Mouse (Mus musculus): ENCODE measurements around the gene Krit1.
"Not testable (repeated sequence)": the region's sequence is repeated elsewhere in the genome, so short reads cannot be mapped to it uniquely, and the experiment has no call there.

Gene Krit1

DNA sequence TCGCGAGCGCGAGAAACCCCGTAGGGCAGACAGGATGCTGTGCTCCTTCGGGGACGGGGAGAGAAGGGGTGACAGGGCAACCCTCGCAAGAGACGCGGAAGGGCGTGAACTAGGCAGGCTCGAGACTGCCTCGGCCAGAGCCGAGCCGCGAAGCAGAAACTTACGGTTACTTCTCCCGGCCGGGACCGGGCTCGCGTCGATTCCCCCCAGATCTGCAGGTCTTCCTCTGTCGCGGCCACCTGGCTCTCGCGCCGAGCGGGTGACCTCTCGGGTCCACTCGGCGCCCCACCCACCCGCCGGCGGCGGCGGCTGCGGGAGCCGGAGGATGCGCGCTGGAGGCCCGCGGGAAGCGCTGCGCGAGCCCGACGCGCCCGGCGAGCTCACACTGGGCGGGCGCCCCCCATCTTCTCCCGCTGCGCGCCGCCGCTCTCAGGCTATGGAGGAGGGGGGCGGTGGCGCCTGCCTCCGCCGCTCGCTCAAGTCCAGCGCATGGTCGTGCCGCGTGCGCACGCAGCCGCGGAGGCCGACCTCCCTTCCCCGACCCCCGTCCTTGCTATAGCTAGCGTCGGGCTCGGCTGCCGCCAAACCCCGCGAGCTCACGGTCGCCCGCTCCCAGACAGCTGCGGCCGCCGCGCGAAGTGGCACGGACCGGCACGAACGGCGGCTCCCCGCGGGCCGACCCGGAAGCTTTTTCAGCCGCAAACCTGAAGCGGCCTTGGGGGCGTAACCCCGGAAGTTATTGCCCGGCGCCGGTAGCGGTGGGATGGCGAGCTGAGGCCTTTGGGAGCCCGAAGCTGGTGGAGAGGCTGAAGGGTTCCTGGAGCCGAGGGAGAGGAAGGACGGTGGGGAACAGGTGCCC, at the start of gene Krit1, which contains the start of gene Ankib1:
TSS of gene Krit1 (plus strand) at position 752 of the 859 bp plus-strand sequence.
TSS of gene Ankib1 (minus strand) at position 493 of the 859 bp plus-strand sequence.
- DNase-seq (ENCODE audit: low spot score in 2 of 2): peak; percentile 83 to 90

DNA sequence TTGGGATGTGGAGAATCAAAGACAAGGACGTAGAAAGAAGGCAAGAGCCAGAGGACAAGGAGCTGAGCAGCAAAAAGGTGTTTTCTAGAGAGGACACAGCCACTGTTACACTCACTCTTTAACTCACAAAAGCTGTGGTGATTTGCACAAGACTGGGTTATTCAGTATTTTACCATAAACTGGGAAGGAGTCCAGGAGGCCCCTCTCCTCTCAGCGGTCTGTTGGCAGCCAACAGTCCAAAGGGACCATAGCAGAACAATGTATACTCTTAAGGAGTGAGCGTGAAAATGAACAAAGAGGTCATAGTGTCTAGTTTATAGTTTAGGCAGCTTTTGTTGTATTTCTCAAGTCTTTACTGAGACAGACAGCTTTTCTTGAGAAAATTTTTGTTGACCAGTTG, 31.5 kb upstream of the Krit1 start:
- no peak for DNase-seq (ENCODE audit: low spot score in 2 of 2)

DNA sequence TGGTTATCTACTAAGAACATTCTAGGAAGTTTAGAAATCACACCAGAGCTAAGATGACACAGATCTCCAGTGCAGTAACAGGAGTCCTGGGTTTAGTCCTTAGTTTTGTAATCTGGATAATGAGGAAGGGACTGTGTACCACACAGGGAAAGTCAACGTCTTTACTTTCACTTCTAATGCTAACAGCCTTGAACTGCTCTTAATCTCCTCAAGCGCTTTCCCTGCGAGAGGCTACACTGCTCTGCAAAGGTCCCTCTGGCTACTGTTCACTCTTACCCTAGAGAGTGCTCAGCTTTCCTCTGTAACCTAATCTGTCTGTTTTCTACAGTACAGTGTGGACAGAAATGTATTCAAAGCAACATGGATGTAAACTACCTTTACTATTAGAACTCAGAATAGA, 31.0 kb upstream of the Krit1 start:
- no peak for DNase-seq (ENCODE audit: low spot score in 2 of 2)

DNA sequence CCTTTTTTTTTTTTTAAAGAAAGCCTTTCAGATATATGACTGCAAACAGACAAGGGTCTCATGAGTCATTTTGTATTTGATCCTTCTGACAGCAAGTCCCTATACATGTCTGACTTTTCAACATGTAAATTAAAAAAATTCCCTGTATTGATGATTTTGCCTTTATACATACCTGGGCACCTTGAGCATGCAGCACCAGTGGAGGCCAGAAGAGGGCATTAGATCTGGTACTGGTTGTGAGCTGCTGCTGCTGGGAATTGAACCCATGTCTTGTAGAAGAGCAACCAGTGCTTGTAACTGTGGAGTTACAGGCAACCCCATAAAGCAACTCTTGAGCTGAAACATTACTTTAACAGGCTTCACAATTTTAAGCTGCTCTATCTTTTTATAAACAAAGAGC, 20.3 kb upstream of the Krit1 start:
- no peak for DNase-seq (ENCODE audit: low spot score in 2 of 2)

DNA sequence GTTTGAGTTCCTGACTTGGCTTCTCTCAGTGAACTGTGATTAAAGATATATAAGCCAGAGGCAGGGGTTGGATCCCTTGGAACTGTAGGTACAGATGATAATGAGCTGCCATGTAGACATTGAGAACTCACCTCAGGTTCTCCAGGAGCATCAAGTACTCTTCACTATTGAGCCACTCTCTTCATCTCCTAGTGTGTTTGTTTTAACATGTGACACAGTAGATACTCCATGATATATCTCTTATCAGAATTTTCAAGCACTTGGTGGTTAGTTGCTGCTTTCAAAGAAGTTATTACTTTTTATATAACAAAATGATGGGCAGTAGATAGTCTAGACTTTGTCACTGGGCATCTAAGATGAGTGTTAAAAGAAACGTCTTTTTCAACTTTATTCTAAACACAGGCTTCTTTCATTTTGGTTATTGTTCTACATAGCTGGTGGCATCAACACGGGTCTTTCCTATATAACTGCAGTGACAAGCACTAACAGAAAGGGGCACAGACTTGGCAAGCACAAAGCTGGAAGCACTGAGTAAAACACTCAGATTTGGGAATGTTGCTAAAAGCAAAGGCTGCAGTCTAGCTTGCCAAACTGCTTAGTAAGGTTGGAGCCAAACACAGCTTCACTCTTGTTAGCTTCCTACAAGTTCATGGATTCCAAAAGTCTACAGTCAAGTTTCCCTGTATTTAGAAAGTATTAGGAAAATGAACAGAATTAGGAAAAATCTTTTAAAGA, 18.9 kb upstream of the Krit1 start:
- no peak for DNase-seq (ENCODE audit: low spot score in 2 of 2)

DNA sequence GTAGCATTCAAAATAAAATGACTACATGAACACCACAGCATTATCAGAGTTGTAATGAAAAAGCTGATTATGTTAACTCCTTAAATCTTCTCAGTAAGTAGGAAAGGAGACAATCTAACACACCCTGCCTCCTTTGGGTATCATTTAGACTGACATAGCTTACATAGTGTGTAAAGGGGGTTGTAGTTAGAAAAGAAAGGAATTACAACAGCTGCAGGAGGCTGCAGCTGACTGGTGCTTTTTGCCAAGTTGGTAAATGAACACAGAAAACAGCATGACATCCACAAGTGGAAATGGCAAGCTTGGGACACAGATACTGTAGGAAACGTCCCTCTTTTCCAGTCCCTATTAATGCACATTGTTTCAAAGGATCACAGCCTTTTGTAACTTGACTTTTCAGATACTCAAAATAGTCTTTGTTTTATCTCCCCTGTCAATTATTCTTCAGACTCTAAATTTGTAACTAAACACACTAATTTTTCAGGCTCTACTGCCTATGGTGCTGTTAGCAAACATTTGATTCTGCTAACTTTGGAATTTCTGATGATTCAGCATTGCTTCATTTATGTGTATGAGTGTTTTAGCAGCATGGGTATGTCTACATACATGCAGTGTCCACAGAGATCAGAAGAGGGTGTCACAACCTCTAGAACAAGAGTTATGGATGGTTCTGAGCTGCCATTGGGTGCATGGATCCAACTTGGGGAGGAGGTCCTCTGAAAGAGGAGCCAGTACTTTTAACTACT, 18.1 kb upstream of the Krit1 start:
- no peak for DNase-seq (ENCODE audit: low spot score in 2 of 2)

DNA sequence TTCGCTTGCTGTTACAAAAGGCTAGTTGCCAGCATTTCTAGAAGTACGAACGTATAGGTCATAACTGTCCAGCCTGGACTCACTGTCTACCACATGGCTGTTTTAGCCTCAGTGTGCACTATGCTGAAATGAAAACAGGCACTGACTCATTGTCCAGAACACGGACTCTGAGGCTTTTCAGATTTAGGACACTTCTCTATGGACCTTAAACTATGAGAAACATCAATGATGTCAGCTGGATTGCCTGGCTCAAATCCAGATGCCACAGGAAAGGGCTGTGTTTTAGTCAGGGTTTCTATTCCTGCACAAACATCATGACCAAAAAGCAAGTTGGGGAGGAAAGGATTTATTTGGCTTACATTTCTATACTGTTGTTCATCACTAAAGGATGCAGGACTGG, 15.4 kb upstream of the Krit1 start:
- no peak for DNase-seq (ENCODE audit: low spot score in 2 of 2)

DNA sequence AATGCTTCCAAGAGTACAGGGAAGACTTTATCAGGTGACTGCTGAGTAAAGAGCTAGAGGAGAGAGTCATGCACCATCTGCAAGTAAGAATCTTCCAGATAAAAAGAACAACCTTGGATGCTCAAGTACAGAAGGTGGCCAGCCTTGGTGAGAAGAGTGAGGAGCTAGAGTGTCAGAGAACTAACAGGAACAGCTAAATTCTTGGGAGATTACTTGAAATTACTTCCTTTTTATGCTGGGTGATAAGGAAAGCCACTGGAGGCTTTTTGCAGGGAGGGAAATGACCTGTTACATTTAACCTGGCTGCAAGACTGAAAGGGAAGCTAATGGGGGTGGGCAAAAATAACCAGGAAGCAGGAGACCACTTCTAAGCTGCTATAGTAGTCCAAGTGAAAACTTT, 11.9 kb upstream of the Krit1 start:
- no peak for DNase-seq (ENCODE audit: low spot score in 2 of 2)

DNA sequence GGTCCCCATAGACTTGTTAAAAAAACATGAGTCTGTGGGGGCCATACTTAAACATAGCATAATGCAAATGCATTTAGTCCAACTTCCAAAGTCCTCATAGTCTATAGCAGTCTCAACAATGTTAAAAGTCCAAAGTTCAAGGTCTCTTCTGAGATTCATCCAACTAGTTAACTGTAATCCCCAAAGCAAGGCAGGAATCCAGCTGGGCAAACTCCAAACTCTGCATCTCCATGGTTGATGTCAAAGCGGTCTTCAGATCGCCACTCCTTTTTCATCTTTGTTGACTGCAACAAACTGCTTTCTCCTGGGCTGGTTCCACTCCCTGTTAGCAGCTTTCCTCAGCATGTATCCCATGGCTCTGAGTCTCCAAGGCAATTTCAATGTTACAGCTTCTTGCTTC, 5.9 kb upstream of the Krit1 start:
- DNase-seq (ENCODE audit: low spot score in 2 of 2): not testable (repeated sequence)

DNA sequence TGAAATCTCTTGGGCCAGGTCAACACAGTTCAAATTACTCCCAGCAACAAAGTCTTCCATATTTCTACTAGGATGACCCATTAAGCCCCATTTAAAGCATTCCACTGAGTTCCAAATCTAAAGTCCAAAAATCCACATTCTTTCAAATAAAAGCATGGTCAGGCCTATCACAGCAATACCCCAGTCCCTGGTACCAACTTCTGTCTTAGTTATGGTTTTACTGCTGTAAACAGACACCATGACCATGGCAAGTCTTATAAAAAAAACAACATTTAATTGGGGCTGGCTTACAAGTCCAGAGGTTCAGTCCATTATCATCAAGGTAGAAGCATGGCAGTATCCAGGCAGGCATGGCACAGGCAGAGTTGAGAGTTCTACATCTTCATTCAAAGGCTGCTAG, 4.3 kb upstream of the Krit1 start:
- DNase-seq (ENCODE audit: low spot score in 2 of 2): not testable (repeated sequence)

DNA sequence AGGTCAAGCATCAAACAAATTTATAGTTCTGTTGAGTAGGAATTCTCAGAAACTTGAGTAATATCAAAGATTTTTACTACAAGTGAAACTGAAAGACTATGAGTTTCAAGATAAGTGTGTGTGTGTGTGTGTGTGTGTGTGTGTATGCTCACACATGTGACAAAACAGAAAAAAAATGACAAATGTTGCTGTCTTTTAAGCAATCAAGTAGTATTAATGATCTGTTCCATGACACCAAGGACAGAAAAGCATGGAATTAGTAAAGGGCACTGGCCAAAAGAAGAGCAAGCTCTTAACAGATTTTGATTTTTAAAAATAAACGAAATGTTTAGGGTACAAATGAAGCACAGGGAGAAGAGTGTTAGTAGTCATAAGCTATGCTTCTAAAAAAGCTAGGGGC, 2.9 kb upstream of the Krit1 start:
- no peak for DNase-seq (ENCODE audit: low spot score in 2 of 2)

DNA sequence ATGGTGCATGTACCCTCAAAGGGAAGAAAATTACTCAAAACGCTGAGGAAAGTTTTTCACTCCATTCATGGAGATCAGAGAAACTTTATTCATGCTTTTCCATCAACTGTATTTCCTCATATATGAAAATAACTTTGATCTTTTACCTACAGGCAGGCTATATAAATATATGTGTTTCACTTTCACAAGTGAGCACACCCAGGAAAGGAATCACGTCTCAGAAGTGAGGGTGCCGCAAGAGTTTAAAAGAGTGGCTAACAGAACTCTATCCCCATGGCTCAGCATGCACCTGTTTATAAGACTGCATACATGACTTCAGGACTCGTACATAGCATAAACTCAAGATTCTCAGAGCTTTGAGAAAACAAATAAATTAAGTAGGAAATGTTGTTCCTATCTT, 2.1 kb upstream of the Krit1 start:
- no peak for DNase-seq (ENCODE audit: low spot score in 2 of 2)

DNA sequence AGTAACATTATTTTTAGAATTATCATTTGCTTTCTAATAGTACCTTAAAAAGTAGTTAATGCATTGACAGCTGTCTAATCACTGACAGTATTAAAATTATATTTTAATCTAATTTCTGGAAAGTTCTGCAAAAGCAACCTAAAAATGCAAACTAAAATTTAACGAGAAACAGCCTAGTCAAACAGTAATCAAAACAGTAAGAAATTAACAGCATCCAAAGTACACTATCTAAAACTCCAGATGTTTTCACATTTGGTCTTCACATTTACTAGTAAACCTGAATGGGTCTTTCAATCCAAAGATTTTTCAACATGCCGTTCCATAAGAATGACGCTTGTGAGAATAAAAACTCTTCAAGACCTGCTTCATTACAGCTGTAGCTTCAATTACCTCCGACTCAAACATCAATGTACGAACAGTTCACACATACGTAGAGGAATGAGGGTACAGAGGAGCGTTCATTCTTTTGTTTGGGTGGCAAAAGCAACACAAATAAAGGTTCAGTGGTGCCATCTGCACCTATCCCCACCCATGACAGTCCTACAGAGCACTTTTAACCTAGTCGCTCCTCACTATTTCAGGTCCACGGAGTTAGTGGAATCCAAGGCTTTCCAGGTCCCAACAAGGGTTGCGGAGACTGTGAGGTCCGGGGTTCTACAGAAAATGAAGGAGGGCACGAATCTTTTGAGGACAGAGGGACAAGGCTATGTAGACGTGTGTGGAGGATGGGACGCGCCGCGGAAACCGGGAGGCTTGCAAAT, 1.1 kb upstream of the Krit1 start:
- DNase-seq (ENCODE audit: low spot score in 2 of 2): peak in 1 of 2 experiments; percentile 1

DNA sequence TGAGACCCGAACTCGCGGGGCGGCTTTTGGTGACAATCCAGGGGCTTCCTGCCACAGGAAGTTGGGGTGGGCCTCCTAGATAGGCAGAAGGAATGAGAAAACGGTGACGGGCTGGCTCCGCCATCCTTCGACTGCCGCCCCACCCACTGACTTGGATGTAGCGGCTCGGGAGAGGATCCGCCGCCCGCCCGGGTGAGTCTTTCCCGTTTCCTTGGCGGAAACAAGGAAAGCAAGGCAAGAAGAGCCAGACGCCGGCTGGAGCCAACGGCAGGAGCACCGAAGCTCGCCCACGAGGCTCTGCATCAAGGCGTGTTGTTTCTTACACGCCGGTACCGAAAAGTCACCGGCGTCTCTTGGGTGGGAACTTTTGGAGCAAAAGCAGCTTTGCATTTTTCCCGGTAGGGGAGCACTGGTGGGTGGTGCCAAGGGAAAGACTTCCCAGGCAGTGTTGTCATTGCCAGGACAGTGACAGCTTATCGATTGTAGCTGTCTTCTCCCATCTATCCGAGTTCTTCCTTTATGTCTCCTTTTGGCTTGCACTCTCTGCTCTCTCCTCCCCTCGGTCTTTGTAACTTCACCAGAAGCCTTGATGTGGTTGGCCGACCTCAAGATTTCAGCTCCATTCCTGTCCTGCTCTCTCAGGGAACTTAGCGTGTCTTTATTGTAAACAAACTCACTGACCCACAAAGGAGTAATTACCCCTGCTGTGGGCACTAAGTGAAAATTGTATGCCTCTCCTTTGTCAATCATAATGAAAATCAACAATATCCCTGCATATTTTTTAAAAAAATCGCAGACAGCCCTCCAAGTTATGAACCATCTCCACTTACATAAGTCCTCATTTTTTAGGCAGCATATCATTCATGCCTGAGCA, 545 bp downstream of the Krit1 start:
- DNase-seq (ENCODE audit: low spot score in 2 of 2): peak in 1 of 2 experiments; percentile 24

DNA sequence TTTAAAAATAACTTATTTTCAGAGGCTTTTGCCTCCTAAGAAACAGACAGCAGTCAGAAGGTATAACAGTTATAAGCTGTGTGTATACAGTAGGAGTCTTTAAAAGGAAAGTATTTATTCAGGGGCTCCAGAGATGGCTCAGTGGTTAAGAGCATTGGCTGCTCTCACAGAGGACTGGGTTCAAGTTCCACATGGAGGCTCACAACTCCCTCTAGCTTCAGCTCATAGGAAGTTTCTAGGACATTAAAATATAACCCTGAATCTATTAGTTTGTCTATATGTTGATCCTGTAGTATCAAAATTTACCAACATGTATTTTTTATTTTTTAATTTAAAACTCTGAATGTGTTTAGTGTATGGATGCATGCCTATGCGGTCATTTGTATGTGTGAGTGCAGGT, 5.5 kb downstream of the Krit1 start:
- DNase-seq (ENCODE audit: low spot score in 2 of 2): no peak

DNA sequence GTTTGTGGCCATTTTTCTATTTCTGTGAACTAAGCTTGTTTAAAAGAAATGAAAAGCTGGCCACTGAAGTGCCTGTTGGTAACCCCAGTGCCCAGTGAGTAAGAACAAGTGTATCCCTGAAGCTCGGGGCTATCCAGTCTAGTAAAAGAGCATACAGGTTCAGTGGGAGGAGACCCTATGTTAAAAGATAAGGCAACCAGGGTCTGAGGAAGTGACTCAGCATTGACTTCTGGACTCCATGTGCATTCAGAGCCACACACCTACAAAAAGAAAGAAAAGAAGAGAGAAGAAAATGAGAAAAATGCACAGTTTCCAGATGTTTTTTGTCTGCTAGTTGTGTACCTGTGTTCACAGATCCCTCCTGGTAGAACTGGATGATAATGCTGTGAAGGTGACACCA, 31.1 kb downstream of the Krit1 start:
- DNase-seq (ENCODE audit: low spot score in 2 of 2): no peak

DNA sequence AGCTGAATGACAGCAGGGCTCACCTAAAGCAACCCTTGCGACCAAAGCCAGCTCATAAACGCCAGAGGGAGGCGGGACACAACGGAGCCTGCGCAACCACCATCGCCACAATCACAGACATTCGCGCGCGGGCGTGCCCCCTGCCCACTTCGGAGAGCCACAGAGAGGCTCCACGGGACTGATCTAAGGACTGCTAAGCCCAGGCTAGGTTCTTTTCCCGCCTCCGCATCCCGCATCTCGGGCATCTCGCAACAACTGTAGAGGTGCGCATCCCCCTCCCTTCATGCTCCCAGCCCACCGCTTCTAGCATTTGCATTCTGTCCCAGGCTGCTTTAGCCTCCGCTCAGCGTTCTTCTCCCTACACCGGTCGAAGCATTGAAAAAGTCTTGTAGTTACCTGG, 42.0 kb downstream of the Krit1 start, which contains the start of gene Lrrd1:
TSS of gene Lrrd1 (plus strand) at position 148 of the 400 bp plus-strand sequence.
- DNase-seq (ENCODE audit: low spot score in 2 of 2): peak in 1 of 2 experiments; percentile 8

DNA sequence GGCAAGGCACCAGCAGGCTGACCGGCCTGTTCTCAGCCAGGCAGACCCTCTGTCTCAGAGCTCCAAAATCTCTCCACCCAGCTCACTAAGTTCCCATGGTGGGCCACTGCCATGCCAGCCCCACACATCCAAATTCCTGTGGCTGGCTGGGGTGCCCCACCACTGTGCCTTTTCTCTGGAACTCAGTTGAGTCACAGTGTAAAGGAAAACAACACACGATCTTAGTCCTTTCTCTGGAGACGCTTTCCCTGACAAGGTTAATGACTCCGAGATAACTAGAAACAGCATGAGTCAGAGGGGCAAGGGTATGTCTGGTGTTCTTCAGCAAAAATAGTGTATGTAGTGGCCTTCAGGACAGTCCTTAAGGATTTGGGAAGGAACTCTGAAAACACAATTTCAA, 67.2 kb downstream of the Krit1 start:
- no peak for DNase-seq (ENCODE audit: low spot score in 2 of 2)

DNA sequence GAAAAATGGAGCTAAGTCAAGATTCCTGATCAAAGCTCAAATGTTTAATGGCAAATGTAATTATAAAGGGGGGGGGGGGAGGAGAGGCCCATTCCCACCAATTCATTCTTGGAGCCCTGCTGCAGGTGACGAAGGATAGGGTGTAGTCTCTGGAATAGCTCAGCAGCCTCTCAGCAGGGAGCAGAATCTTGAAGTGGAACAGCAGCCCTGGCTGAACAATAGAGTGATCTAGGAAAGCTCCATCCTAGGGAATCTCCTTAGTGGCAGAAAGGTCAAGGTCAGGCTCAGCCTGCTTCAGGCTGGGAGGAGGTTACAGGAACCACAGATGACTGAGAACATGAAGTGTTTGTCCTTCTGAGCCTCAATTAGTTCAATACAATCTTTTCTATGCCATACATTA, 69.4 kb downstream of the Krit1 start:
- no peak for DNase-seq (ENCODE audit: low spot score in 2 of 2)

DNA sequence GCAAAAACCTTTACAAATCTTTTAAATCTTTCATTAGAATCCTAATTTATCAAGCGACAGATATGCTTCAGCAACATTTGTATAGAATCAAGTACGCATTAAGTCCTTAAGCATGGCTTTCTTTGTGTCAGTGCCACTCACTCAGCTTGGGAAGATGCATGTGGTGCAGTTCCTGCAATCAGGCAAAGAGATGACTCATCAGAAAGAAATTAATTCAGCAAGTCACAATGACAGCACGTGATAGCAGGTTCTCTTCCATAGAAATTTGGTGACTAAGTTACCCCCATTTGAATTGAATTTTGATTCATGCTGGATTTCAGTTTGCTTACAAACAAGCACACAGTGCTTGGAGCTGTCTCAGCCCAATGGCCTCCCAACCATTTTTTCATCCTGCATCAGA, 70.5 kb downstream of the Krit1 start:
- DNase-seq (ENCODE audit: low spot score in 2 of 2): no peak

Measured in cerebellum, postnatal 4 days (tissue).